Mouse (Mus musculus): Measurements from ENCODE around the gene Klkb1. TPM values are rescaled to one million over a fixed set of nuclear protein-coding genes. Genes with fewer than 3 reads are reported as not detected.
A peak's percentile ranks its signal among the peaks of the same experiment; 100 is the strongest.

The Klkb1 gene
- polyA plus RNA-seq, 1 experiment from 2014 or later, result not detected

DNA sequence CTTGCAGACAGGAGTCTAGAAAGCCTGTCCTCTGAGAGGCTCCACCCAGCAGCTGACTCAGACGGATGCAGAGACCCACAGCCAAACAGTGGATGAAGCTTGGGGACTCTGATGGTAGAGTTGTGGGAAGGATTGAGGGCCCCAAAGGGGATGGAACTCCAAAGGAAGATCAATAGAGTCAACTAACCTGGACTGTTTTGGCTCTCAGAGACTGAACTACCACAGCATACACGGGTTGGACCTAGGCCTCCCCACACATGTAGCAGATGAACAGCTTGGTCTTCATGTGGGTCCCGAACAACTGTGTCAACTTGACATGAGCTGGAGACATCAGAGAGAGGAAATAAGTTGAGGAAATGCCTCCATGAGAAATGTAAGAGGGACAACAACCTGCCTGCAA, 31.8 kb downstream of the Klkb1 start:
- Histone ChIP-seq H3K9me3 (peaks cover 6% of the 10 kb centered on the region; the same call in 1 of the 2 replicates), H3K36me3 (no peaks in the 10 kb centered on the region), H3K4me1 (replicated peaks) (no peaks in the 10 kb centered on the region), H3K4me3 (no peak overlapping the region), H3K27me3 (ENCODE audit: insufficient read depth, poor library complexity, severe bottlenecking) (no peaks in the 10 kb centered on the region), H3K27ac (no peak overlapping the region)
- DNase-seq (ENCODE audit: low spot score), result no peak
- WGBS, result 89% methylated on average over 3 of the region's 3 CpGs

- WGBS, result 79% methylated on average over 10 of the region's 10 CpGs
- Histone ChIP-seq H3K4me1 (replicated peaks) (no peaks in the 10 kb centered on the region), H3K27me3 (ENCODE audit: insufficient read depth, poor library complexity, severe bottlenecking) (no peaks in the 10 kb centered on the region), H3K27ac (no peak within 1 kb of the TSS), H3K9me3 (peaks cover 6% of the 10 kb centered on the region; the same call in 1 of the 2 replicates), H3K4me3 (no peak within 1 kb of the TSS), H3K36me3 (no peaks in the 10 kb centered on the region)
- no peak for DNase-seq (ENCODE audit: low spot score)
Measured at GRCm38 (mm10) chr8:45261920-45262319, 32.7 kb downstream of the Klkb1 start, which contains the start of gene F11. Gene F11 (minus strand): TSS chr8:45262031.

DNA sequence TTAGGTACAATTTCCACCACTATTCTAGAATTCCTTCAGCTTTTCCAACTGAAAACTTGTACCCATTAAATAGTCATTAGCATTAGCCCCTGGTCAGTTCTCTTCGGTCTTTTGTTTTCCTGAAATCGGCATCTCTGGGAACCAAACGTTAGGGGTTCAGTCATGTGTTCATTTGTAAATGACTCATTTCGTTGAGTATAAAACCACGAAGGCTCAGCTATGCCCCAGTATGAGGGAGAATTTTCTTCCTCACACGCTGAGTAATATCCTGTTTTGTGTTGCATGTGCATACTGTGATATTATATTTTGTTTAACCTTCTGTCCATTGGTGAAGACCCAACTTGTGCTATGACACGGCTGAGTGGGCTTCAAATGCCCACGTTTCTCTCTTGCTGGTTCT, 36.2 kb downstream of the Klkb1 start:
- 86% methylated on average over 8 of the region's 8 CpGs for WGBS
- H3K27me3 ChIP-seq (ENCODE audit: insufficient read depth, poor library complexity, severe bottlenecking), result no peaks in the 10 kb centered on the region

DNA sequence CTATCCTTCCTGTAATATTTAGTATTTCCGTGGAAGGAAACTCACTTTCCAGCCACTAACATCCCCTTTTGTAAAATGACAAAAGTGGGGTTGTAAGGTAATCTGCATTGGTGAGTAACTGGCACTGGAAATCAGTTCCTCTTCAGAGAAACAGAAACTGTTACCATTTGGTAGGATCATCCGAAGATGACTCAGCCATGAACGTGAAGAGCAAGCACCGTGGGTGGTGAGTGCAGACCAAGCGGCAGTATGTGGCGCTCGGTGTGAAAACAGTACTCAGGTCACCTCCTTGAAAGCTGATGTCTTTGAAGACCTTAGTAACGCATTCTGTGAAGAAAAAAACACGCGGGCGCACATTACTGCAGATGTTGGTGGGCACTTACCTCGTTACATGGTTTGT, 39.6 kb downstream of the Klkb1 start:
- H3K4me3 ChIP-seq, result no peak overlapping the region
- 85% methylated on average over 12 of the region's 12 CpGs for WGBS
- DNase-seq (ENCODE audit: low spot score), result no peak
- no peaks in the 10 kb centered on the region for H3K9me3 ChIP-seq
- no peaks in the 10 kb centered on the region for H3K36me3 ChIP-seq
- no peak overlapping the region for H3K27ac ChIP-seq
- H3K4me1 ChIP-seq (replicated peaks), result no peaks in the 10 kb centered on the region
- no peaks in the 10 kb centered on the region for H3K27me3 ChIP-seq (ENCODE audit: insufficient read depth, poor library complexity, severe bottlenecking)

More for the DNA sequence above, 36.2 kb downstream of the Klkb1 start:
- Histone ChIP-seq H3K9me3 (no peaks in the 10 kb centered on the region), H3K4me3 (no peak overlapping the region), H3K36me3 (no peaks in the 10 kb centered on the region), H3K4me1 (replicated peaks) (no peaks in the 10 kb centered on the region), H3K27ac (no peak overlapping the region)
- no peak for DNase-seq (ENCODE audit: low spot score)

- no peaks in the 10 kb centered on the region for H3K36me3 ChIP-seq
- no peaks in the 10 kb centered on the region for H3K27me3 ChIP-seq (ENCODE audit: insufficient read depth, poor library complexity, severe bottlenecking)
- 92% methylated on average over 8 of the region's 8 CpGs for WGBS
- no peak for DNase-seq (ENCODE audit: low spot score)
- no peaks in the 10 kb centered on the region for H3K4me1 ChIP-seq (replicated peaks)
- H3K4me3 ChIP-seq, result no peak overlapping the region
- H3K9me3 ChIP-seq, result no peaks in the 10 kb centered on the region
- H3K27ac ChIP-seq, result no peak overlapping the region
Measured at GRCm38 (mm10) chr8:45254194-45254842, 40.3 kb downstream of the Klkb1 start.

DNA sequence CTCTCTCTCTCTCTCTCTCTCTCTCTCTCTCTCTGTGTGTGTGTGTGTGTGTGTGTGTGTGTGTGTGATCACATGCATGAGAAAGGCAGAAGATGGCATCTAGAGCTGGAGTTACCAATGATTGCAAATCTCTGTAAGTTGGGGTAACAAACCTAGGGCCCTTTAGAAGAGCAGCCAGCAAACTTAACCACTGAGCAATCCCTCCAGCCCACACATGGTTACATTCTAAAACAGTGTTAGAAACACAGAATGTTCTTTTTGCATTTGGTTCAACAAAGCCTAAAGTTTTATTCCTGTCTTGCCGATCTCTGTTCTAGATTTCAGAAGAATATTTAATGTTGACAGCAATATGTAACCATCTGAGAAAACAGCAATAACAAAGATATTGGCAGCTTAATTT, 41.1 kb downstream of the Klkb1 start:
- 97% methylated on average over 1 of the region's 1 CpGs for WGBS
- Histone ChIP-seq H3K4me1 (replicated peaks) (no peaks in the 10 kb centered on the region), H3K36me3 (no peaks in the 10 kb centered on the region), H3K4me3 (no peak overlapping the region), H3K9me3 (no peaks in the 10 kb centered on the region), H3K27ac (no peak overlapping the region), H3K27me3 (ENCODE audit: insufficient read depth, poor library complexity, severe bottlenecking) (no peaks in the 10 kb centered on the region)
- DNase-seq (ENCODE audit: low spot score), result no peak

DNA sequence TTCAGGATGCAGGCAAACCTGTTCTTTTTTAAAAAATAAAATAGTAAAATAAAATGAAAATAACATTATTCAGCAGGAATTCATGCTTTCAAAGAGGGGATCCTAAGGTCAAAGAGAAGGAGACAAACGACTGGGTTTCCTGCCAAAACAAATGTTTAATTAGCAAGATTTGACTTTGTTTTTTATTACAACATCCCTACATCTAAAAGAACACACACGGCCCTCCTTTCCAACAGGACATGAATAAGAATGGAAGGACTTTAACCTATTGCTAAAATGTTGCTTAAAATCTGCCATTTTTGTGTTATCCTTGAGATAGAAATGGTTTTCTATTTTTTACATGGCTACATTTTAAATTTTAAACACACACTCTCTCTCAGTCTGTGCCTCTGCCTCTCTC, 41.5 kb downstream of the Klkb1 start:
- Histone ChIP-seq H3K27ac (no peak overlapping the region), H3K4me3 (no peak overlapping the region), H3K36me3 (no peaks in the 10 kb centered on the region), H3K27me3 (ENCODE audit: insufficient read depth, poor library complexity, severe bottlenecking) (no peaks in the 10 kb centered on the region), H3K9me3 (no peaks in the 10 kb centered on the region), H3K4me1 (replicated peaks) (no peaks in the 10 kb centered on the region)
- DNase-seq (ENCODE audit: low spot score), result no peak
- 70% methylated on average over 2 of the region's 2 CpGs for WGBS

GRCm38 (mm10) chr8:45246307-45246706, 48.4 kb downstream of the Klkb1 start:
- H3K4me1 ChIP-seq (replicated peaks), result peaks cover 8% of the 10 kb centered on the region; the same call in 1 of the 2 replicates
- 36% methylated on average over 7 of the region's 7 CpGs for WGBS
- no peak for DNase-seq (ENCODE audit: low spot score)
- H3K27me3 ChIP-seq (ENCODE audit: insufficient read depth, poor library complexity, severe bottlenecking), result no peaks in the 10 kb centered on the region
- no peak overlapping the region for H3K27ac ChIP-seq
- no peaks in the 10 kb centered on the region for H3K9me3 ChIP-seq
- no peak overlapping the region for H3K4me3 ChIP-seq
- no peaks in the 10 kb centered on the region for H3K36me3 ChIP-seq

DNA sequence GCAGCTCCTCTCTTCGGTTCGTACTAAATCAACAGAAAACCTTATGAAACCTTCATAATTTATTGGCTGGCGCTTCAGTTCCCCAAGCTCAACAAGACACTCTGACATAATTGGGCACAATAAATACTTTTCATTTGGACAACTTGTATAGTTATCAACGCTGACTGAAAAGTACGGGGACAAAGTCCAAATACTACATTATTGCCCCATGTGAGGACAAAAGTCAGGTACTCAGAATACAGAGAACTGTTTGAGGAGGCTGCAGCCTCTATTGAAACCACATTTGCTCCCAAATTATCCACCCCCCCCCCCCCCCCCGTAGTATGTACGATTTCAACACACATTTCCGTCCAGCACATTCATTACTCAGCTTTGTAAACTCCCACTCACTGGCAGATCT, 55.3 kb downstream of the Klkb1 start:
- H3K9me3 ChIP-seq, result no peaks in the 10 kb centered on the region
- no peaks in the 10 kb centered on the region for H3K27me3 ChIP-seq (ENCODE audit: insufficient read depth, poor library complexity, severe bottlenecking)
- H3K4me3 ChIP-seq, result no peak overlapping the region
- H3K27ac ChIP-seq, result no peak overlapping the region
- WGBS, result 93% methylated on average over 8 of the region's 8 CpGs
- H3K36me3 ChIP-seq, result no peaks in the 10 kb centered on the region
- H3K4me1 ChIP-seq (replicated peaks), result peaks cover 5% of the 10 kb centered on the region; the same call in 1 of the 2 replicates
- DNase-seq (ENCODE audit: low spot score), result no peak

- Histone ChIP-seq H3K27ac (no peak overlapping the region), H3K36me3 (no peaks in the 10 kb centered on the region), H3K4me3 (no peak overlapping the region), H3K27me3 (ENCODE audit: insufficient read depth, poor library complexity, severe bottlenecking) (no peaks in the 10 kb centered on the region), H3K9me3 (no peaks in the 10 kb centered on the region), H3K4me1 (replicated peaks) (peaks cover 5% of the 10 kb centered on the region; the same call in 1 of the 2 replicates)
- no peak for DNase-seq (ENCODE audit: low spot score)
- WGBS, result 30% methylated on average over 3 of the region's 3 CpGs
Measured at GRCm38 (mm10) chr8:45238282-45238681, 56.4 kb downstream of the Klkb1 start.

- Histone ChIP-seq H3K27ac (no peak overlapping the region), H3K9me3 (no peaks in the 10 kb centered on the region), H3K4me3 (no peak overlapping the region), H3K4me1 (replicated peaks) (peaks cover 11% of the 10 kb centered on the region), H3K27me3 (ENCODE audit: insufficient read depth, poor library complexity, severe bottlenecking) (no peaks in the 10 kb centered on the region), H3K36me3 (no peaks in the 10 kb centered on the region)
- 25% methylated on average over 14 of the region's 14 CpGs for WGBS
- DNase-seq (ENCODE audit: low spot score), result peak; percentile 66
Measured at GRCm38 (mm10) chr8:45236164-45236912, 58.3 kb downstream of the Klkb1 start.

- Histone ChIP-seq H3K9me3 (no peaks in the 10 kb centered on the region), H3K27ac (no peak overlapping the region), H3K4me3 (no peak overlapping the region), H3K36me3 (no peaks in the 10 kb centered on the region), H3K27me3 (ENCODE audit: insufficient read depth, poor library complexity, severe bottlenecking) (no peaks in the 10 kb centered on the region), H3K4me1 (replicated peaks) (peaks cover 11% of the 10 kb centered on the region)
- no peak for DNase-seq (ENCODE audit: low spot score)
- WGBS, result 88% methylated on average over 6 of the region's 6 CpGs
Measured at GRCm38 (mm10) chr8:45235228-45235627, 59.4 kb downstream of the Klkb1 start.

GRCm38 (mm10) chr8:45233256-45233655, 61.4 kb downstream of the Klkb1 start:
- 74% methylated on average over 3 of the region's 3 CpGs for WGBS
- no peak for DNase-seq (ENCODE audit: low spot score)
- H3K4me1 ChIP-seq (replicated peaks), result peaks cover 11% of the 10 kb centered on the region
- no peak overlapping the region for H3K27ac ChIP-seq
- no peaks in the 10 kb centered on the region for H3K27me3 ChIP-seq (ENCODE audit: insufficient read depth, poor library complexity, severe bottlenecking)
- H3K36me3 ChIP-seq, result no peaks in the 10 kb centered on the region
- H3K9me3 ChIP-seq, result no peaks in the 10 kb centered on the region
- no peak overlapping the region for H3K4me3 ChIP-seq

Data from hindbrain, embryonic 10.5 days (tissue).